Mouse (Mus musculus) embryonic fibroblast, embryonic 13.5 days (primary cell): ENCODE data around the gene Fam135a.

Source experiments
- CTCF ChIP-seq: IDR thresholded peaks from 2 replicates; pipeline ENCODE4 v1.5.1; 2011; ENCODE audit warnings: mild to moderate bottlenecking, control low read depth, low read length, moderate library complexity, borderline replicate concordance; ENCODE audit not compliant: insufficient read depth
- POLR2A ChIP-seq: IDR thresholded peaks from 2 replicates; pipeline ENCODE4 v1.6.1; 2011; ENCODE audit warnings: low read depth, mild to moderate bottlenecking, control low read depth, low read length, moderate library complexity

DNA sequence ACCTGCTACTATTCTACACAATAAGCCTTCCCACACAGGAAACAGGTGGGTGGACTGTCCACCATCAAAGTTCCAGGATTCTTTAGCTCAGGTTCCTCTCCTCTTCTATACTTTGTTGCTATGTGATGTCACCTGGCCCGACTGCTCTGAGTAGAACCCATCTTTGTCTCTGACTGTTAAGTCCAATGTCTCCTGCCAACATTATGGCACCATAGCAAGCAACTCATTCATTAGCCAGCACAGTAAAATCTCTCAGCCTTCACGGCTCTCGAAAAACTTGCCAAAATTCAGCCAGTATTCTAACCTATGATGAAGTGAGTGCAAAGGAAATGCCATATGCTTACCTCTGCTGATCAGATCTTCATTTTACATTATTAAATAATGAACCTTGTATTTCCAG lies 14.0 kb downstream of the Fam135a start:
- no peak for TF ChIP-seq POLR2A
- TF ChIP-seq CTCF, result no peak
